Mouse (Mus musculus) forebrain, postnatal 0 days (tissue): Measurements from ENCODE around the gene Ms4a10. TPM values are rescaled to one million over a fixed set of nuclear protein-coding genes. Genes with fewer than 3 reads are reported as not detected.

Experiments
- ATAC-seq: fragments of 200-750 bp; cut with Nextera tagmentation; 2 replicates; pipeline ENCODE4 v1.8.0; 2017; ENCODE audit warnings: mild to moderate bottlenecking, moderate library complexity
- DNase-seq: peaks from one replicate; pipeline ENCODE4 v3.0.0-alpha.2; 2015
- H3K27ac ChIP-seq: fragments of 300-500 bp; sonication (generic); 2 replicates; pipeline ENCODE4 v1.5.1; 2014; ENCODE audit warnings: low read depth, mild to moderate bottlenecking, antibody characterized with exemption, low read length, moderate library complexity, mixed read lengths
- H3K27me3 ChIP-seq: fragments of 300-500 bp; sonication (generic); 2 replicates; pipeline ENCODE4 v1.6.1; 2014; ENCODE audit warnings: mild to moderate bottlenecking, low read length, mixed read lengths; ENCODE audit not compliant: insufficient read depth
- H3K36me3 ChIP-seq: fragments of 300-500 bp; sonication (generic); 2 replicates; pipeline ENCODE4 v1.6.1; 2014; ENCODE audit warnings: mild to moderate bottlenecking, moderate library complexity; ENCODE audit not compliant: insufficient read depth
- H3K4me1 ChIP-seq: fragments of 300-500 bp; sonication (generic); 2 replicates; pipeline ENCODE4 v1.6.1; 2014; ENCODE audit warnings: antibody characterized with exemption; ENCODE audit not compliant: insufficient read depth
- H3K4me2 ChIP-seq: fragments of 300-500 bp; sonication (generic); 2 replicates; pipeline ENCODE4 v1.6.1; 2014; ENCODE audit warnings: low read depth, mild to moderate bottlenecking, moderate library complexity
- H3K4me3 ChIP-seq: fragments of 300-500 bp; sonication (generic); 2 replicates; pipeline ENCODE4 v1.5.1; 2014; ENCODE audit warnings: low read depth, low read length, mixed read lengths
- H3K9ac ChIP-seq: fragments of 300-500 bp; sonication (generic); 2 replicates; pipeline ENCODE4 v1.6.1; 2014; ENCODE audit warnings: mild to moderate bottlenecking
- H3K9me3 ChIP-seq: fragments of 300-500 bp; sonication (generic); 2 replicates; pipeline ENCODE4 v1.6.1; 2016; ENCODE audit warnings: low read length
- CTCF ChIP-seq: sonication (generic); IDR thresholded peaks from 2 replicates; pipeline ENCODE4 v1.5.1; 2016; ENCODE audit warnings: antibody characterized with exemption, control low read depth, low read depth
- WGBS: fragments of 180-500 bp; shearing (Covaris S2); extraction: QIAGEN DNeasy Blood & Tissue Kit; methylation state at CpG from one replicate; pipeline ENCODE4 v1.1.7; 2014; 5-methylcytosine and 5-hydroxymethylcytosine counted together
- polyA plus RNA-seq: library from polyadenylated mRNA; unstranded; fragments of >200 nt; fragmentation: Nextera tagmentation; extraction: Ambion mirVana; gene quantifications from 2 replicates; pipeline ENCODE4 v1.2.1, GENCODE M21; 2015
- total RNA-seq: library from RNA; depleted of rRNA; stranded (reverse); fragments of >200 nt; gene quantifications from 2 replicates; pipeline ENCODE4 v1.2.3, GENCODE M21; 2014

The Ms4a10 gene
- total and polyA plus RNA-seq, 2 experiments from 2014 or later: not detected

- no peaks in the 10 kb centered on the region for H3K27me3 ChIP-seq
- H3K4me3 ChIP-seq: no peak within 1 kb of the TSS
- H3K36me3 ChIP-seq: peaks cover 3% of the 10 kb centered on the region; the same call in 1 of the 2 replicates
- TF ChIP-seq CTCF: no peak
- H3K4me2 ChIP-seq: no peak within 1 kb of the TSS
- no peak within 1 kb of the TSS for H3K9ac ChIP-seq
- 0 out of 2 replicates have a peak, but pooled peaks cover 4% of the 10 kb centered on the region for H3K4me1 ChIP-seq
- no peaks in the 10 kb centered on the region for H3K9me3 ChIP-seq
- no peak for ATAC-seq
- no peak within 1 kb of the TSS for H3K27ac ChIP-seq
- no peak for DNase-seq
- WGBS: 74% methylated on average over 5 of the region's 5 CpGs
These were observed 37.3 kb downstream of the Ms4a10 start, which contains the start of gene Ptgdr2 for GRCm38 (mm10) chr19:10937110-10937563. TSS of gene Ptgdr2 (plus strand) at chr19:10937160.

- no peak for ATAC-seq
- WGBS: 89% methylated on average over 5 of the region's 5 CpGs
- no peaks in the 10 kb centered on the region for H3K9me3 ChIP-seq
These were observed 38.4 kb downstream of the Ms4a10 start for GRCm38 (mm10) chr19:10936077-10936476.

GRCm38 (mm10) chr19:10935029-10935428 lies 39.4 kb downstream of the Ms4a10 start:
- DNase-seq: no peak
- Histone ChIP-seq H3K9ac (no peak overlapping the region), H3K27me3 (no peaks in the 10 kb centered on the region), H3K4me3 (no peak overlapping the region), H3K9me3 (no peaks in the 10 kb centered on the region), H3K4me1 (no peaks in the 10 kb centered on the region), H3K36me3 (no peaks in the 10 kb centered on the region), H3K4me2 (no peak overlapping the region), H3K27ac (no peak overlapping the region)
- WGBS: 25% methylated on average over 5 of the region's 5 CpGs
- TF ChIP-seq CTCF: no peak
- ATAC-seq: peak; percentile 26; the same call in 1 of the 2 replicates

More at GRCm38 (mm10) chr19:10936077-10936476, 38.4 kb downstream of the Ms4a10 start:
- H3K36me3 ChIP-seq: no peaks in the 10 kb centered on the region
- TF ChIP-seq CTCF: peak; percentile 36
- H3K27me3 ChIP-seq: no peaks in the 10 kb centered on the region
- no peak overlapping the region for H3K27ac ChIP-seq
- DNase-seq: no peak
- H3K4me3 ChIP-seq: no peak overlapping the region
- H3K4me1 ChIP-seq: 0 out of 2 replicates have a peak, but pooled peaks cover 4% of the 10 kb centered on the region
- H3K4me2 ChIP-seq: no peak overlapping the region
- H3K9ac ChIP-seq: no peak overlapping the region

- no peaks in the 10 kb centered on the region for H3K9me3 ChIP-seq
- H3K36me3 ChIP-seq: no peaks in the 10 kb centered on the region
- no peaks in the 10 kb centered on the region for H3K27me3 ChIP-seq
- ATAC-seq: no peak
- no peaks in the 10 kb centered on the region for H3K4me1 ChIP-seq
- no peak for DNase-seq
- 98% methylated on average over 2 of the region's 2 CpGs for WGBS
- no peak overlapping the region for H3K4me2 ChIP-seq
- no peak overlapping the region for H3K9ac ChIP-seq
- H3K27ac ChIP-seq: no peak overlapping the region
- H3K4me3 ChIP-seq: no peak overlapping the region
- TF ChIP-seq CTCF: no peak
These were observed 43.8 kb downstream of the Ms4a10 start for GRCm38 (mm10) chr19:10930641-10931040.

GRCm38 (mm10) chr19:10926666-10927065 lies 47.8 kb downstream of the Ms4a10 start:
- H3K27me3 ChIP-seq: no peaks in the 10 kb centered on the region
- DNase-seq (no peak), ATAC-seq (no peak)
- H3K27ac ChIP-seq: no peak overlapping the region
- H3K4me1 ChIP-seq: no peaks in the 10 kb centered on the region
- TF ChIP-seq CTCF: no peak
- no peaks in the 10 kb centered on the region for H3K36me3 ChIP-seq
- 31% methylated on average over 4 of the region's 4 CpGs for whole genome bisulfite sequencing
- H3K4me3 ChIP-seq: no peak overlapping the region
- H3K4me2 ChIP-seq: no peak overlapping the region
- no peaks in the 10 kb centered on the region for H3K9me3 ChIP-seq
- no peak overlapping the region for H3K9ac ChIP-seq

- H3K27me3 ChIP-seq: no peaks in the 10 kb centered on the region
- no peak overlapping the region for H3K4me2 ChIP-seq
- no peak overlapping the region for H3K9ac ChIP-seq
- no peak for DNase-seq
- ATAC-seq: no peak
- H3K27ac ChIP-seq: no peak overlapping the region
- no peaks in the 10 kb centered on the region for H3K9me3 ChIP-seq
- no peaks in the 10 kb centered on the region for H3K36me3 ChIP-seq
- no peaks in the 10 kb centered on the region for H3K4me1 ChIP-seq
- WGBS: 20% methylated on average over 6 of the region's 6 CpGs
- no peak overlapping the region for H3K4me3 ChIP-seq
- TF ChIP-seq CTCF: no peak
These were observed 48.3 kb downstream of the Ms4a10 start for GRCm38 (mm10) chr19:10926123-10926621.

- 67% methylated on average over 4 of the region's 4 CpGs for WGBS
- Histone ChIP-seq H3K36me3 (no peaks in the 10 kb centered on the region), H3K4me2 (no peak overlapping the region), H3K4me3 (no peak overlapping the region), H3K4me1 (no peaks in the 10 kb centered on the region), H3K27ac (no peak overlapping the region), H3K9ac (no peak overlapping the region), H3K27me3 (no peaks in the 10 kb centered on the region), H3K9me3 (no peaks in the 10 kb centered on the region)
- ATAC-seq (no peak), DNase-seq (no peak)
- no peak for TF ChIP-seq CTCF
These were observed 50.2 kb downstream of the Ms4a10 start for GRCm38 (mm10) chr19:10924220-10924619.
